Mouse (Mus musculus): ENCODE data around the gene Gsdmc3. TPM values are rescaled to one million over a fixed set of nuclear protein-coding genes. Genes with fewer than 3 reads are reported as not detected.
"Not testable (repeated sequence)": the region's sequence is repeated elsewhere in the genome, so short reads cannot be mapped to it uniquely, and the experiment has no call there.

Gsdmc3 gene
- 0.11 TPM in 1 of 2 replicates, not detected in the other for polyA plus RNA-seq (2012; rRNA removed)

DNA sequence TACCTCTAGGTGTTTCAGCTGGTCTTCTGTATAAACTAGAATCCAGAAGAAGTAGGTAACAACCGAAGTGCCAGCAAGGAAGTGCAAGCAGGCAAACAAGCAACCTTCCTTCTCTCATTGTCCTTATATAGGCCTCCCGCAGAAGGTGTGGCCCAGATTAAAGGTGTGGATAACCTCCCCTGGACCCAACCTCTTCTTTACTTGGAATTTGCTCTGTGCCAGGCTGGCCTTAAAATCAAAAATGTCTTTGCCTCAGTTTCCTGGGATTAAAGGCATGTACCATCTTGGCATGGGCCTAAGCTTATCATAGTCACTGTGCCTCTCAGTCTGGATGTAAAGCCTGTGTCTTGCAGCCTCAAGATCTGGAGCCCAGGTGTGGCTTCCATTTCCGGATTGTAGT is at the start of gene Gsdmc3:
Gsdmc3 (minus strand) TSS at position 101 of the 400 bp plus-strand sequence.
- H3K4me1 ChIP-seq (ENCODE audit: control insufficient read depth, insufficient read depth, low read length); H3K4me3 ChIP-seq (replicated peaks; ENCODE audit: extremely low read depth, low read depth, low read length); DNase-seq: not testable (repeated sequence)
- 89% methylated on average over 1 of the region's 3 CpGs for WGBS

DNA sequence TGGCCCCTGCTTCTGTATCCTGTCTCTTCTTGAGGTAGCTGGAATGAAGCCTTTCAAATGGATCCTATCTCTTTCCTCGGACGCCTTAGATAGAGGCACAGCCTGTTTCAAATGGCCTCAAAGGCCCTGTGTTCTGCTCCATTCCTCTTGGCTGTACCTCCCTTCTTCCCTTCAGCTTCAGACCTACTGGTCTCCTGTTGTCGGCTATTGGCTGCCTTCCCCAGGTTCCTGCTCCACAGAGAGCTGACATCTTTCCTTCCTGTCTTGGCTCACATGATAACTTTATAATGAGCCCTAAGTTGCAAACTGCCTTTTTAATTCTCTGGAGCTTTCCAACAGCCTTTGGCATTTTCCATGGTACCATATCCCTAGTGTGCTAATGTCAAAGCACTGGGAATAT is 47.8 kb upstream of the Gsdmc3 start:
- 77% methylated on average over 3 of the region's 3 CpGs for WGBS
- TF ChIP-seq CTCF (IDR thresholded peaks at IDR 0.05; ENCODE audit: insufficient read depth, low read length): no peak
- TF ChIP-seq POLR2A (IDR thresholded peaks at IDR 0.05; ENCODE audit: borderline replicate concordance, extremely low read depth, low read depth, low read length): no peak
- no peak for DNase-seq
- Histone ChIP-seq H3K4me1 (ENCODE audit: control insufficient read depth, insufficient read depth, low read length) (no peaks in the 10 kb centered on the region), H3K4me3 (replicated peaks; ENCODE audit: extremely low read depth, low read depth, low read length) (no peak overlapping the region)

DNA sequence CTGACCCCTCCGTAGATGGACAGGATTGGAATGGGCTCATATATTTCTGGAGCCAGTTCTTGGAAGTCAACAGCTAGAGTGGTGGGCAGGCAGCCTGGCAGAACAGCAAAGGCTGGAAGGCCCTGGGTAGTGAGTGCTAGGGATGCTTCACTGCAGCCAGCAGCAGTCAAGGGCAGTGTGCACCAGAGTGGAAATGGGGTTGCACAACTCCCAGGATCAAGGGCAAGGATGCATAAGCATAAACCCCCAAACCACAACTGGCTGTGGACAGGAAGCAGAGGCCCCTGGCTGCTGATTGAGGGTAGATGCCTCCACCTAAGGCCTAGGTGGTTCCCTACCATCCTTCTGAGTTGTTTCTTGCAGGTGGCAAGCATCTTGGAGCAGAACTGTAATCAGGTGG is 46.1 kb upstream of the Gsdmc3 start:
- DNase-seq: no peak
- WGBS: 73% methylated on average over 1 of the region's 1 CpGs

DNA sequence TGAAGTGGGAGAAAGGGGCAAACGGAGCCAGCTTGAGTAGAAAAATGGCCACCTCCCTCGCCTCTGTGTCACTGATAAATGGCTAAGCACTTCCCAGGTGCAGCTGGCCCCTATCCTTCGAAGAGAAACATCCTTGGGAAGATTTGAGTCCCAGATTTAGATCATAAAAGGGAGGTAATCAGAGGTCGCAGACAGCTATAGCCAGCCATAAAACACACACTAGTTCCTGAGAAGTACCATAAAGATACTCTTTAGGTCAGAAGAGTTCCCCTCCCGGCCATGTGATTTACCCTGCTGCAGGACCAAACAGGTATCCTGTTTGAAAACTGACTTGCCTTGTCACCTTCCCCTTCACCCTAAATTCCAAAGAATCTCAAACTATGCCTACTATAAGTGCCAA is 43.3 kb upstream of the Gsdmc3 start:
- H3K4me3 ChIP-seq (replicated peaks; ENCODE audit: extremely low read depth, low read depth, low read length); H3K4me1 ChIP-seq (ENCODE audit: control insufficient read depth, insufficient read depth, low read length); DNase-seq: not testable (repeated sequence)
- WGBS: 45% methylated on average over 3 of the region's 5 CpGs

More for the DNA sequence above, 46.1 kb upstream of the Gsdmc3 start:
- TF ChIP-seq CTCF (IDR thresholded peaks at IDR 0.05; ENCODE audit: insufficient read depth, low read length) (no peak), POLR2A (IDR thresholded peaks at IDR 0.05; ENCODE audit: borderline replicate concordance, extremely low read depth, low read depth, low read length) (no peak)
- H3K4me1 ChIP-seq (ENCODE audit: control insufficient read depth, insufficient read depth, low read length): no peaks in the 10 kb centered on the region
- no peak overlapping the region for H3K4me3 ChIP-seq (replicated peaks; ENCODE audit: extremely low read depth, low read depth, low read length)

DNA sequence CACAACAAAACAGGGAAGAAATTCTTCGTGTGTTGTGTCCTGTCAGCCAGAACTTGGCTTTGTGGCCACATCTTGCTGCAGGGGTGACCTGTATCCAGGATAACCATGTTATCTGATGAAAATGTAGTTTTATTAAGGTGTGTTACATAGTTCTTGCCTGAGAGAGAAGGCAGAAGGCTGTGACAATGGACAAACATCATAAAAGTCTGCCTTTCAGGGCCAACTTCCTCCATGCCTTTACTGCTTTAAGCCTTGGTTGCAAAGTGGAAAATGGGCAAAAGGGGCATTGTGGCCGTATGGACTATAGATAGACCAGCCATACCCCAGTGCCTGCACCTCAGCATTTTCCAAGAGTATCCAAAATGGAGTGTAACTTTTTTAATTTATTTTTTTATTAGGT is 41.4 kb upstream of the Gsdmc3 start:
- 73% methylated on average over 2 of the region's 2 CpGs for WGBS
- not testable (repeated sequence) for H3K4me1 ChIP-seq (ENCODE audit: control insufficient read depth, insufficient read depth, low read length); H3K4me3 ChIP-seq (replicated peaks; ENCODE audit: extremely low read depth, low read depth, low read length); DNase-seq

DNA sequence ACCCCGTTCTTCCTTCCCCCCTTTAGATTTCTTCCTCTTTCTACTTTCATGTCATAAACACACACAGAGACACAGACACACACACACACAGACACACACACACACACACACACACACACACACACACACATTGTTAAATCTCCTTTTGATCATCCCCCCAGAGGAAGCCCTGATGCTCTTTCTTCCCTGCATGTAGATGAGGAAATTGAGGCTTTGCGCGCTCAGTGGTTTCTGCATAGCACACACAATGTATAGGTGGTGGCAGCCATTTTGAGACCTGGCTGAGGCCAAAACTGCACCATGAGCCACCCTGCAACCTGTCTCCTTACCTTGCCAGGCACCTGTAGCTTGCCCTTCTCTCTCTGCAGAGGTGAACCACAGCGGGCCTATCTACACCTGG is 38.2 kb upstream of the Gsdmc3 start:
- DNase-seq; H3K4me3 ChIP-seq (replicated peaks; ENCODE audit: extremely low read depth, low read depth, low read length); H3K4me1 ChIP-seq (ENCODE audit: control insufficient read depth, insufficient read depth, low read length): not testable (repeated sequence)
- 75% methylated on average over 4 of the region's 4 CpGs for WGBS

DNA sequence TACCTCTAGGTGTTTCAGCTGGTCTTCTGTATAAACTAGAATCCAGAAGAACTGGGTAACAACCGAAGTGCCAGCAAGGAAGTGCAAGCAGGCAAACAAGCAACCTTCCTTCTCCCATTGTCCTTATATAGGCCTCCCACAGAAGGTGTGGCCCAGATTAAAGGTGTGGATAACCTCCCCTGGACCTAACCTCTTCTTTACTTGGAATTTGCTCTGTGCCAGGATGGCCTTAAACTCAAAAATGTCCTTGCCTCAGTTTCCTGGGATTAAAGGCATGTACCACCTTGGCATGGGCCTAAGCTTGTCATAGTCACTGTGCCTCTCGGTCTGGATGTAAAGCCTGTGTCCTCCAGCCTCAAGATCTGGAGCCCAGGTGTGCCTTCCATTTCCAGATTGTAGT is 33.8 kb upstream of the Gsdmc3 start, which contains the start of gene Gsdmc4:
Gsdmc4 (minus strand) TSS at position 101 of the 400 bp plus-strand sequence.
- not testable (repeated sequence) for H3K4me3 ChIP-seq (replicated peaks; ENCODE audit: extremely low read depth, low read depth, low read length); H3K4me1 ChIP-seq (ENCODE audit: control insufficient read depth, insufficient read depth, low read length); DNase-seq
- 77% methylated on average over 2 of the region's 2 CpGs for WGBS

DNA sequence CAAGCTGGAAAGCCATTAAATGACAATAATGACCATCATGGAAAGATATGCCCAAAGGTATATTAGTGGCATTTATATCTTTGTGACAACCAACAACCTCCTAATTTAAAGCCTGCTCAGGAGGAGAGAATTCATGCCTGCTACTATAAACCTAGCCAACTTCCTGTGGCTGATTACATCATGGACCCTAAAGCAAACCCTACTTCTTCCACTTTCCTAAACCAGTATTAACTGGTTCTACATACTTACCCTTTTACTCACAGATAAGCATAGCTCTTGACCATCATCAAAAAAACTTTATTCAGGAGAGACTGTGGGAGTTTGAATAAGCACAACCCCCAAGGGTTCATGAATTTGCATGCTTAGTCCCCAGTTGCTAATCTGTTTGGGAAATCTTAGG is 31.5 kb upstream of the Gsdmc3 start:
- not testable (repeated sequence) for H3K4me3 ChIP-seq (replicated peaks; ENCODE audit: extremely low read depth, low read depth, low read length); DNase-seq; H3K4me1 ChIP-seq (ENCODE audit: control insufficient read depth, insufficient read depth, low read length)

DNA sequence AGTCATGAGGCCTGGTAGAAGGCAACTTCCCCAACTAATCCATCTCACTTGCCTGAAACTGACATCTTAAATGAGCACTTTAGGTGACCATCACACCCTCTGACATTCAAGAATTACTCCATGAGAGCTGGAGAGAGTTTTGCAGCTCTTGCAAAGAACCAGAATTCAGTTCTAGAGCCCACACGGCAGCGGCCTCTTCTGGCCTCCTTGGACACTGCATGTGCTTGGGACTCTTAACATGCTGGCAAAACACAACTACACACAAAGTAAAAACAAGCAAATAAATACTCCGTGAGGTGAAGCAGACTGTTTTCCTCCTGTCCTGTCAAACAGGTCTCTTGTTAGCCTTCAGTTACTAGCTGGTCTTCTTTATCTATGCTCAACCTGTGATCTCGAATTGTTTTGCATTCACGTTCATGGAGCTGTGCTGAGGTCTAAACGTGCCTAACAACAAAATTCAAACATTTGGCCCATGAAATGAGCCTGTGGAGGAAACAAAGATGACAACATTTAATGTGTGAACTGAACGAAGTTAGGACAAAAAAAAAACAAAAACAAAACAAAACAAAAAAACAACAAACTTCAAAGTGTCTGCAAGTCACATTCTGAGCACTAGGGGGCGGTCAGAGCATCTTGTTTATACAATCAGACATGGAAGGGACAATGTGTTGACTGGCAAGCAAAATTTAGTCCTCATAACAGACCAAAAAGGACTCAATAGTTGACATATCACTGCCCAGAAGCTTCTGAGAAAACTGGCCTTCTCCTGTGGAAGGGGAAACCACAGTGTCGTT is 17.4 kb upstream of the Gsdmc3 start:
- peak; percentile 79 for TF ChIP-seq CTCF (IDR thresholded peaks at IDR 0.05; ENCODE audit: insufficient read depth, low read length)
- H3K4me1 ChIP-seq (ENCODE audit: control insufficient read depth, insufficient read depth, low read length): not testable (repeated sequence)
- 29% methylated on average over 9 of the region's 9 CpGs for WGBS
- peak; percentile 28 for DNase-seq
- peak overlapping the region; percentile 38 for H3K4me3 ChIP-seq (replicated peaks; ENCODE audit: extremely low read depth, low read depth, low read length)

DNA sequence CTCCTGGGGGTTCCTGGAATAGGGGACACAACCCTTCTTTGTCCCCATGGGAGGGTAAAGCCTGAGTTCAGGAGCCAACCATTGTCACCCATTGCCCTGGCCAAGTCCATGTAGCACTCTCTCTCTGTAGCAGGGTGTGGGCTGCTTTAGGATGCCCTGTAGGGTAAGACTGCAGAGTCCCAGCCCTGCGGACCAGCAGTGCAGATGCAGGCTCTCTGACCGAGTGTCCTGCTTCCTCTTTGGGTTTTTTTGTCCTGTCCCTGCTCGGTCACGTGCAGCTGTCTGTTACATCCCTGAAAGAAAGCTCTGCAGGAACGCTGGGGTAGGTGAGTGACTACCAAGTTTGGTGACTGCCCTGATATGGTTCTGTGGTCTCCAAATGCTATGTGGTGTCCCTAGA is 10.1 kb upstream of the Gsdmc3 start:
- H3K4me3 ChIP-seq (replicated peaks; ENCODE audit: extremely low read depth, low read depth, low read length); DNase-seq; H3K4me1 ChIP-seq (ENCODE audit: control insufficient read depth, insufficient read depth, low read length): not testable (repeated sequence)
- 63% methylated on average over 5 of the region's 5 CpGs for WGBS

DNA sequence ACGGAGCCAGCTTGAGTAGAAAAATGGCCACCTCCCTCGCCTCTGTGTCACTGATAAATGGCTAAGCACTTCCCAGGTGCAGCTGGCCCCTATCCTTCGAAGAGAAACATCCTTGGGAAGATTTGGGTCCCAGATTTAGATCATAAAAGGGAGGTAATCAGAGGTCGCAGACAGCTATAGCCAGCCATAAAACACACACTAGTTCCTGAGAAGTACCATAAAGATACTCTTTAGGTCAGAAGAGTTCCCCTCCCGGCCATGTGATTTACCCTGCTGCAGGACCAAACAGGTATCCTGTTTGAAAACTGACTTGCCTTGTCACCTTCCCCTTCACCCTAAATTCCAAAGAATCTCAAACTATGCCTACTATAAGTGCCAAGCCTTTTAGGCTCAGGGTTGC is 9.6 kb upstream of the Gsdmc3 start:
- not testable (repeated sequence) for DNase-seq; H3K4me3 ChIP-seq (replicated peaks; ENCODE audit: extremely low read depth, low read depth, low read length); H3K4me1 ChIP-seq (ENCODE audit: control insufficient read depth, insufficient read depth, low read length)
- WGBS: no CpG with 5 or more reads among the region's 5 CpGs

DNA sequence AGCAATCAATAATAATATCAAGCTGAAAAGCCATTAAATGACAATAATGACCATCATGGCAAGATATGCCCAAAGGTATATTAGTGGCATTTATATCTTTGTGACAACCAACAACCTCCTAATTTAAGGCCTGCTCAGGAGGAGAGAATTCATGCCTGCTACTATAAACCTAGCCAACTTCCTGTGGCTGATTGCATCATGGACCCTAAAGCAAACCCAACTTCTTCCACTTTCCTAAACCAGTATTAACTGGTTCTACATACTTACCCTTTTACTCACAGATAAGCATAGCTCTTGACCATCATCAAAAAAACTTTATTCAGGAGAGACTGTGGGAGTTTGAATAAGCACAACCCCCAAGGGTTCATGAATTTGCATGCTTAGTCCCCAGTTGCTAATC is 2.2 kb downstream of the Gsdmc3 start:
- not testable (repeated sequence) for DNase-seq; H3K4me1 ChIP-seq (ENCODE audit: control insufficient read depth, insufficient read depth, low read length); H3K4me3 ChIP-seq (replicated peaks; ENCODE audit: extremely low read depth, low read depth, low read length)

DNA sequence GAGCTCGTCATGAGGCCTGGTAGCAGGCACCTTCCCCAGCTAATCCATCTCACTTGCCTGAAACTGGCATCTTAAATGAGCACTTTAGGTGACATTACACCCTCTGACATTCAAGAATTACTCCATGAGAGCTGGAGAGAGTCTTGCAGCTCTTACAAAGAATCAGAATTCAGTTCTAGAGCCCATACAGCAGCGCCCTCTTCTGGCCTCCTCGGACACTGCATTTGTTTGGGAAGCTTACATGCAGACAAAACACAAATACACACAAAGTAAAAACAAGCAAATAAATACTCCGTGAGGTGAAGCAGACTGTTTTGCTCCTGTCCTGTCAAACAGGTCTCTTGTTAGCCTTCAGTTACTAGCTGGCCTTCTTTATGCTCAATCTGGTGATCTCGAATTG is 16.4 kb downstream of the Gsdmc3 start:
- H3K4me3 ChIP-seq (replicated peaks; ENCODE audit: extremely low read depth, low read depth, low read length); DNase-seq; H3K4me1 ChIP-seq (ENCODE audit: control insufficient read depth, insufficient read depth, low read length): not testable (repeated sequence)
- WGBS: 39% methylated on average over 5 of the region's 5 CpGs

Data from lung, adult 2 months (tissue).